Mouse (Mus musculus) NIH3T3 (cell line): ENCODE measurements around the gene Parp8.

Source experiments
- DNase-seq: peaks from one replicate; pipeline ENCODE4 v3.0.0-alpha.2; 2012; ENCODE audit warnings: low read depth

The Parp8 gene

DNA sequence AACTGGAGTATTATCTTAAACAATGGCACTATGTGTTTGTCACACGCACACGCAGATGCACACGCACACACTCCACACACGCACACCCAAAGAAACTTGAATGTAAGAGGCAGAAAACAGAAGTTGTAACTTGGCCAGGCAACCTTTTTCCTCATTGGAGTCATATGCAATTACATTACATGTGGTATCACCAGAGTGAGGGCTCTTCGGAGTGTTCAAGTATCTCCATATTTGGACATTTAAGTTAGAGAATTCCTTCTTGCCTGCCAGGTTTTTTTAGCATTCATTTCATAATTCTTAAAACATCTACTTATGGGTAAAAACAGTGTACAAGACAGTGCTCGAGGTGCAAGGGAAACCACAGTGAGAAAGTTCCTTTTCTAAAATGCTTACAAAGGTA is 6.7 kb downstream of the Parp8 start:
- DNase-seq, result peak; percentile 66

DNA sequence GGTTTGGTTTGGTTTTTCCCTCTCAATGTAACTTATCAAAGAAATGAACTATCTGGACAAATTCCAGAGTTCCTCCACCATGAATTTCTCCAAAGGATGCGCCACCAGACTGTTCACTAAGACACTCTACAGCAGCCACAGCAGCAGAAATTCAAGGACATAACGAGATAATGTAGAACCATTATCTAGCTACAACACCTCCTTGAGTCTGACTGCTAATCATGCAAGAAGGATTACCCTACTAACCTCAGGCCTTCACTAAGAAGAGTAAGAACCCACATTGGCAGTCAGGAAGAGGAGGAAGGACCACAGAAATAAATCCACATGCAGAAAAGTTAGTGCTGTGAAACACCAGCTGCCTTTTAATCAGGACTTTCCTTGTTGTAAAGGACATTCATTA is 11.8 kb downstream of the Parp8 start:
- DNase-seq, result no peak

- no peak for DNase-seq
Observed at GRCm38 (mm10) chr13:117012031-117012430, 13.3 kb downstream of the Parp8 start.

GRCm38 (mm10) chr13:117010143-117010542 is 15.2 kb downstream of the Parp8 start:
- peak; percentile 48 for DNase-seq

- no peak for DNase-seq
Observed at GRCm38 (mm10) chr13:117008021-117009015, 17.0 kb downstream of the Parp8 start.

DNA sequence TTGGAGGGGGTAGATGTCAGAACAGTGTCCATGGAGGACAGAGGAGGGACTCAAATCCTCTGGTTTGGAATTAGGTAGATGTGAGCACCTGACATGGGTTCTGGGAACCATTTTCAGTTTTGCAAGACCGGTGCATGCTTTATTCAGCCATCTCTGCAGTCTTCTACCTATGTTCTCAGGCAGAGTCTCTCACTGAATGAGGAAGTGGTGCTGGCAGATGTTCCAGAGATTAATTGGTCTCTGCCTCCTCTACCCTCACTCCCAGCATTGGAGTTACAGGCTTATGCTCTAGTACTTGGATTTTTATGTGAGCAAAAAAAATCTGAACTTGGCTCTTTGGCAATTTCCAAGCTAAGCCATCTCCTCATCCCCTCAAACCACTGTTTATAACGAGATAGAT is 17.8 kb downstream of the Parp8 start:
- DNase-seq, result no peak

GRCm38 (mm10) chr13:117006638-117007037 is 18.7 kb downstream of the Parp8 start:
- DNase-seq, result no peak

DNA sequence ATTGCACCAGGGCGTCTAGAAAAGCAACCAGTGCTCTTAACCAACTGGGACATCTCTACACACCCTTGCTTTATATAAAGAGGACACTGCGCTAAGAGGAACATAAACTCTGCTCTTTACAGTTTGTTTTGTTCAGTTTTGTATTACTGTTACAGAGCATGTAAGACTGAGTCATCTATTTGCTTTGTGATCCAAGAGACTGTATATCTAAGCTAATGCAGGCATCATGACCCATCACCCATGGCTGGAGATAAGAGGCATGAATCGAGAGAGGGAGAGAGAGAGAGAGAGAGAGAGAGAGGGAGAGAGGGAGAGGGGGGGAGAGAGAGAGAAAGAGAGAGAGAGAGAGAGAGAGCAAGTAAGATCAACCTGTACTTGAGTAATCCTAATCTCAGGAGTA is 24.8 kb downstream of the Parp8 start:
- DNase-seq, result no peak

DNA sequence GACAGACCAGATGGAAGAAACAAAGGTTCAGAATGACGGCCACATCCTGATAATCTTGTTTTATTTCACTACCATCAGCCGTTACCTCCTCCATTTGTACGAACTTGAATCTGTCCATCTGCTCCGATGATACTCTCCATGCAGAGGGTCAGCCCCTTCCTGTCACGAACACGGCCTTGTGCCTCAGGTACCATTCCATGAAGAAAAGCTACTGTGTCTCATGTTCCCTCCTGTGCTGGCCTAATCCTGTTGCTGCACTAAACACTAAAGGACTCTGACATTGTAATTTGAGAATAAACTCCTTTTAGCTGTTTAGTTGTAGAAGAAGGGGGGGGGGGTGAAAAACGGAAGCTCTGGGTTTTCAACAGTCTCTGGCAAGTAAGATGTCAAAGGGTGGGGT is 33.8 kb downstream of the Parp8 start:
- DNase-seq, result no peak

GRCm38 (mm10) chr13:116990327-116990726 is 35.0 kb downstream of the Parp8 start:
- no peak for DNase-seq

DNA sequence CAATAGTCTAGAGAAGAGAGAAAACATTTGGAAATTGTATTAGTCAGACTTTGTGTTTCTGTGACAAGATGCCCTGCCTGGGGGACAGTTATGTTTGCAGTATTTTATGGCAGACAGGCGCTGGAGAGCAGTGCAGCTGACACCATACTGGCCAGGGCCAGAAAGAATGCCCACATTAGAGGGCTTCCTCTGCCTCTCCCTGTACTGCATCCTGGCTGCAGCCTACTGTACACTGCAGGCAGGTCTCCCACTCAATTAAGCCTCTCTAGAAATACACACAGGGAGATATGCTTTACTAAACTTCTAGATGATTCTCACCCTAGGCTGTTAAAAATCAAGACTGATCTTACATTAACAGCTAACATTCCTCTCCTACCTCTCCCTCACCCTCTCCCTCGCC is 36.6 kb downstream of the Parp8 start:
- no peak for DNase-seq

DNA sequence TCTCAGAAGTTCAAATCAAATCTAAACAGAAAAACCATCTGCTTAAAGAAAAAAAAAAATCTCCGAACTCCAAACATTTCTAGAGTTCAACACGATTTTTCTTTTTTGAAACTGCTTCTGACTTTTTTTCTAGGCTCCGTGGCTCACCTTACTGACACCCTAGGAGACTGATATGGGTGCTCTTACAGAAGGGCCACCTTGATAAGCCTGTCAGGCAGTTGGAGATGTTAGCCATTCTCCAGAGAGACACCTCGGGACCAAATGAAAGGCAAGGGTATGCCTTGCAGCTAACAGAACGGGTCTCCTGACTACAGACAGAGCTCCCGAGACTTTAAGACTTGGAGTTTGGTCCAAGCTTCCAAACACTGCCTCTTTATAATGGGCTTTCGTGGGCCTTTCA is 37.1 kb downstream of the Parp8 start:
- DNase-seq, result no peak

DNA sequence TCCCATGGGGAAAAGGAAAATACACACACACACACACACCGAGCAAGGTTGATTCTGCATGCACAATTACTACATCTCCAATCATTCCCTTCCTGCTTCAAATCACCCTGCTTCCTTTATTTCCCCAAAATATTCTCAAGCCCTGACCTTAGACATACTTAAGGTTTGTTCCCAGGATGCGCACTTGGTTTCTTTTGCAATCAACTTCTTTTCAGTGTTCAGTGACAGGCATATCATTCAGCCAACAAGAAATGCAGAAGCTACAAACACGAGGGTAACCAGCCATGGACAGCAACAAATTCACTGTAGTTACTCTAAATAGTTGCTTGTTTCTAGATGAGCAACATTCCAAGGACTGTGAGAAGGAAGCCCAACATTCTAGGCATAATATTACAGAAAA is 38.1 kb downstream of the Parp8 start:
- no peak for DNase-seq

DNA sequence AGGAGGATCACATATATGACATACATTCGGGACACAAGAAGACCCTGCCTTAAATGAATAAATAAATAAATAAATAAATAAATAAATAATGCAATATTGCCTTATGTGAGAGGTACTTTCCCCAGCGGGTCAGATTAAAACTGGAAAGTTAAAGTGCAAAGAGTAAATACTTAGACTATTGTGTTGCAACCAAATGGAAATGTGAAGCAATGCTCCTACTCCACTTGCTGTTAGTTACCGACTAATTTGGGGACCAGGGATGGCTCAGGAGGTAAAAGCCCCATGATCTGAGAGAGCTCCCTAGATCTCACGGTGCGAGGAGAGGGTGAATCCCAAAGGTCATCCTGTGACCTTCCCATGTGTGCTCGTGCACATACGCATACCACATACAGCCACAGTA is 38.7 kb downstream of the Parp8 start:
- no peak for DNase-seq

- DNase-seq, result no peak
Observed at GRCm38 (mm10) chr13:116974081-116974860, 51.1 kb downstream of the Parp8 start.

- DNase-seq, result no peak
Observed at GRCm38 (mm10) chr13:116973491-116973890, 51.8 kb downstream of the Parp8 start.

GRCm38 (mm10) chr13:116972036-116972611 is 53.2 kb downstream of the Parp8 start:
- no peak for DNase-seq

GRCm38 (mm10) chr13:116970706-116971428 is 54.5 kb downstream of the Parp8 start:
- DNase-seq, result no peak

- DNase-seq, result no peak
Observed at GRCm38 (mm10) chr13:116969650-116970049, 55.7 kb downstream of the Parp8 start.

DNA sequence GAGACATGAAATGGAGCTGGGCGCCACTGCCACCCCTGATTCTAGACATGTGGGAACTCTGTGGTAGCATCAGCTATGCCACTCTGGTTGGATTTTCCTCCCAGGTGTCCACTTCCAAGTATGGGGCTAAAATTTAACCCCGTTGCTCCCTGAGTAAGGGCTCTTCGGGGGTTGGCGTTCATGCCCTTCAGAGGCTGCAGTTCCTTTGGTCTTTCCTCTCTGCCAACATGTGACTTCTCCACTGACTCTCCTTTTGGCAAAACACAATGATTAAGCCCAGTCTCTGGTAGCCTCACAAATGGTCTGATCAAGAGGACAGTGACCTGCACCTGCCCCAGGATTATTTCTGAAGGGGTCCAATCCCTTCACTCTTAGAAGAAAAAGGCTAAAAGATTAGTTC is 56.4 kb downstream of the Parp8 start:
- DNase-seq, result no peak

GRCm38 (mm10) chr13:116967459-116967858 is 57.9 kb downstream of the Parp8 start:
- DNase-seq, result no peak
